Mouse (Mus musculus) midbrain, embryonic 13.5 days (tissue): ENCODE measurements at regions not wholly inside any gene's neighbourhood (a gene's known extent, or its start where the extent isn't known, plus 50 kb on each side); places are given as distances from the start of the nearest gene placed in this dataset.

Experiments used
- ATAC-seq: fragments of 200-750 bp; cut with Nextera tagmentation; 2 replicates; pipeline ENCODE4 v1.8.0; 2017; ENCODE audit warnings: mild to moderate bottlenecking, moderate TSS enrichment, moderate library complexity
- H3K27ac ChIP-seq: fragments of 300-500 bp; sonication (generic); 2 replicates; pipeline ENCODE4 v1.5.1; 2015; ENCODE audit warnings: inconsistent platforms, mild to moderate bottlenecking, moderate library complexity
- H3K27me3 ChIP-seq: fragments of 300-500 bp; sonication (generic); 2 replicates; pipeline ENCODE4 v1.6.1; 2015; ENCODE audit warnings: mild to moderate bottlenecking, inconsistent platforms
- H3K36me3 ChIP-seq: fragments of 300-500 bp; sonication (generic); 2 replicates; pipeline ENCODE4 v1.6.1; 2015; ENCODE audit warnings: mild to moderate bottlenecking, inconsistent platforms
- H3K4me1 ChIP-seq: fragments of 300-500 bp; sonication (generic); replicated peaks from 2 replicates; pipeline ENCODE4 v1.6.1; 2015; ENCODE audit warnings: inconsistent platforms
- H3K4me2 ChIP-seq: fragments of 300-500 bp; sonication (generic); replicated peaks from 2 replicates; pipeline ENCODE4 v1.6.1; 2015; ENCODE audit warnings: moderate library complexity, mild to moderate bottlenecking, inconsistent platforms
- H3K4me3 ChIP-seq: fragments of 300-500 bp; sonication (generic); replicated peaks from 2 replicates; pipeline ENCODE4 v1.5.1; 2015; ENCODE audit warnings: mild to moderate bottlenecking, inconsistent platforms
- H3K9ac ChIP-seq: fragments of 300-500 bp; sonication (generic); replicated peaks from 2 replicates; pipeline ENCODE4 v1.6.1; 2015; ENCODE audit warnings: mild to moderate bottlenecking, inconsistent platforms
- H3K9me3 ChIP-seq: fragments of 300-500 bp; sonication (generic); 2 replicates; pipeline ENCODE4 v1.6.1; 2016; ENCODE audit warnings: mild to moderate bottlenecking, inconsistent platforms
- WGBS: fragments of 180-500 bp; shearing (Covaris S2); methylation state at CpG from one replicate; pipeline ENCODE4 v1.1.7; 2015; 5-methylcytosine and 5-hydroxymethylcytosine counted together

DNA sequence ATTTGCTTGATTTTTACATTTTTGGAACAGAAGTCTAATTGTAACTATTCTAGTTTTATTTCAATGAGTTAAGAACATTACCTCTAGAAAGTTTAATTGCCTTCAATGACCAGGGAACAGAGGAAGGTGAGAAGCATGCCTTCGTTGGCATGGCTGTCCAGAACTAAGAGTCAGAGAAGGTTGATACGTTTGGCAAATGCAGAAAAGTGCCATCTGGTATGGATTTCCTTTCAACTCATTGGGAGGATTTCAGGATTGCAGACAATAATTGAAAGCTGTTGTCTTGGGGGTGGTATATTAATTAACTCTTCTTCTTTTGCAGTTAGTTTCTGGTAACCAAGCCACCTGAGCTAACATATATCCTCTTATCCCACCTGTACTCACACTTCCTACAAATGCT, 489.5 kb upstream of the Etaa1 start:
- 87% methylated on average over 2 of the region's 2 CpGs for WGBS
- H3K9me3 ChIP-seq, result no peaks in the 10 kb centered on the region
- no peak for ATAC-seq
- H3K4me2 ChIP-seq, result no peak overlapping the region
- no peak overlapping the region for H3K27ac ChIP-seq
- H3K9ac ChIP-seq, result no peak overlapping the region
- H3K4me3 ChIP-seq, result no peak overlapping the region
- H3K36me3 ChIP-seq, result no peaks in the 10 kb centered on the region
- H3K27me3 ChIP-seq, result no peaks in the 10 kb centered on the region
- no peaks in the 10 kb centered on the region for H3K4me1 ChIP-seq

- no peaks in the 10 kb centered on the region for H3K27me3 ChIP-seq
- H3K4me3 ChIP-seq, result no peak overlapping the region
- WGBS, result 90% methylated on average over 6 of the region's 6 CpGs
Measured at GRCm38 (mm10) chr11:18437834-18438611, 484.3 kb upstream of the Etaa1 start.

GRCm38 (mm10) chr11:18421076-18421475, 467.4 kb upstream of the Etaa1 start:
- Histone ChIP-seq H3K9me3 (no peaks in the 10 kb centered on the region), H3K27ac (no peak overlapping the region), H3K4me2 (no peak overlapping the region), H3K4me1 (no peaks in the 10 kb centered on the region), H3K27me3 (no peaks in the 10 kb centered on the region), H3K4me3 (no peak overlapping the region), H3K36me3 (no peaks in the 10 kb centered on the region), H3K9ac (no peak overlapping the region)
- 77% methylated on average over 3 of the region's 3 CpGs for WGBS
- no peak for ATAC-seq

More at GRCm38 (mm10) chr11:18437834-18438611, 484.3 kb upstream of the Etaa1 start:
- no peak overlapping the region for H3K9ac ChIP-seq
- H3K36me3 ChIP-seq, result no peaks in the 10 kb centered on the region
- H3K9me3 ChIP-seq, result no peaks in the 10 kb centered on the region
- H3K4me2 ChIP-seq, result no peak overlapping the region
- no peak for ATAC-seq
- H3K27ac ChIP-seq, result no peak overlapping the region
- no peaks in the 10 kb centered on the region for H3K4me1 ChIP-seq

- no peak overlapping the region for H3K4me3 ChIP-seq
- H3K27ac ChIP-seq, result no peak overlapping the region
- WGBS, result 87% methylated on average over 1 of the region's 1 CpGs
- H3K4me2 ChIP-seq, result no peak overlapping the region
- H3K9me3 ChIP-seq, result no peaks in the 10 kb centered on the region
- H3K4me1 ChIP-seq, result no peaks in the 10 kb centered on the region
- H3K9ac ChIP-seq, result no peak overlapping the region
- no peaks in the 10 kb centered on the region for H3K27me3 ChIP-seq
- no peaks in the 10 kb centered on the region for H3K36me3 ChIP-seq
- ATAC-seq, result no peak
Measured at GRCm38 (mm10) chr11:18413769-18414168, 460.1 kb upstream of the Etaa1 start.

- Histone ChIP-seq H3K9me3 (no peaks in the 10 kb centered on the region), H3K4me3 (no peak overlapping the region), H3K27me3 (no peaks in the 10 kb centered on the region), H3K36me3 (no peaks in the 10 kb centered on the region), H3K4me2 (no peak overlapping the region), H3K27ac (no peak overlapping the region), H3K4me1 (no peaks in the 10 kb centered on the region), H3K9ac (no peak overlapping the region)
- ATAC-seq, result no peak
- 83% methylated on average over 8 of the region's 8 CpGs for WGBS
Measured at GRCm38 (mm10) chr11:18408071-18408752, 454.5 kb upstream of the Etaa1 start.

GRCm38 (mm10) chr11:18399561-18399960, 445.9 kb upstream of the Etaa1 start:
- Histone ChIP-seq H3K4me2 (no peak overlapping the region), H3K4me3 (no peak overlapping the region), H3K9ac (no peak overlapping the region), H3K9me3 (no peaks in the 10 kb centered on the region), H3K27me3 (no peaks in the 10 kb centered on the region), H3K4me1 (no peaks in the 10 kb centered on the region), H3K36me3 (no peaks in the 10 kb centered on the region), H3K27ac (no peak overlapping the region)
- no peak for ATAC-seq
- 68% methylated on average over 4 of the region's 4 CpGs for WGBS

DNA sequence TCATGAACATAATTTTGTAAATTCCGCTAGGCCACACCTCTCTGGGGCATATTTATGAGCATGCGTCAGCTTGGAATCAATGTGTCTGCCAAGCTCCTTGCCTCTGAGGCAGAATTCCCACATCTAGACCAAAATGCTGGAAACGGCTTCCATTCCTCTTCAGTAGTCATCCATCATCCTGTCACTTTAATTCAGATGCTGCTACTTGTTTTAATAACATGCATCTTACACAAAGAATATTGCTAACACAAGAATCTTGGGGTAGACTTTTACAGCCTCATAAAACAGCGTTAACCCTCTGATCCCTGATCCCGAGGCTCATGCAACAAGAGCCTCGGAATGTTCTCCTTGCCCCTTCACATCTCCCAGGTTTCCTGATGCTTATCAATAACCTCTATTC, 442.7 kb upstream of the Etaa1 start:
- H3K27ac ChIP-seq, result no peak overlapping the region
- no peaks in the 10 kb centered on the region for H3K9me3 ChIP-seq
- no peaks in the 10 kb centered on the region for H3K36me3 ChIP-seq
- no peak for ATAC-seq
- H3K4me1 ChIP-seq, result no peaks in the 10 kb centered on the region
- H3K4me2 ChIP-seq, result no peak overlapping the region
- H3K4me3 ChIP-seq, result no peak overlapping the region
- no peaks in the 10 kb centered on the region for H3K27me3 ChIP-seq
- 81% methylated on average over 6 of the region's 6 CpGs for WGBS
- H3K9ac ChIP-seq, result no peak overlapping the region

DNA sequence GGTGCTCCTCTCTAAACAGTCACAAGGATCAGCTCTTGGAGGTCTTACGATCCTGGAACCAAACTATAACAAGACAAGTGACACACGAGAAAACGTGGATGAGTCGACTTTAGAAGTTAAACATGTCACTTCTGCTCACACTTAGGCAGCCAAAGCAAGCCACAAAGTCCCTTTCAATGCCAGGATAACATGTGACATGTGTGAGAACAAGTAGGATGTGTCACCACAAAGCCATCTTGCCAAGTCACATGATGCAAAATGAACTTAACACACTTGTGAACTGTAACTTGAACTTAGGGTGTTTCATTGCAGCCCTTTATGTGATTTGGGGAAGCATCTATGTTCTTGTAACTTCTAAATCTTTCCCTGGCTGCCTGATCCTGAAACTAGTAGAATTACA, 442.0 kb upstream of the Etaa1 start:
- no peak for ATAC-seq
- H3K4me3 ChIP-seq, result no peak overlapping the region
- no peak overlapping the region for H3K27ac ChIP-seq
- H3K36me3 ChIP-seq, result no peaks in the 10 kb centered on the region
- no peak overlapping the region for H3K4me2 ChIP-seq
- H3K9ac ChIP-seq, result no peak overlapping the region
- 89% methylated on average over 4 of the region's 4 CpGs for WGBS
- H3K27me3 ChIP-seq, result no peaks in the 10 kb centered on the region
- H3K4me1 ChIP-seq, result no peaks in the 10 kb centered on the region
- H3K9me3 ChIP-seq, result no peaks in the 10 kb centered on the region

GRCm38 (mm10) chr11:18372813-18373332, 419.2 kb upstream of the Etaa1 start:
- Histone ChIP-seq H3K4me3 (no peak overlapping the region), H3K27me3 (no peaks in the 10 kb centered on the region), H3K4me2 (no peak overlapping the region), H3K36me3 (no peaks in the 10 kb centered on the region), H3K27ac (no peak overlapping the region), H3K9me3 (no peaks in the 10 kb centered on the region), H3K4me1 (no peaks in the 10 kb centered on the region), H3K9ac (no peak overlapping the region)
- no peak for ATAC-seq
- 92% methylated on average over 6 of the region's 6 CpGs for WGBS

- Histone ChIP-seq H3K36me3 (no peaks in the 10 kb centered on the region), H3K27me3 (no peaks in the 10 kb centered on the region), H3K4me2 (no peak overlapping the region), H3K9me3 (no peaks in the 10 kb centered on the region), H3K4me1 (no peaks in the 10 kb centered on the region), H3K4me3 (no peak overlapping the region), H3K9ac (no peak overlapping the region), H3K27ac (no peak overlapping the region)
- 10% methylated on average over 3 of the region's 3 CpGs for WGBS
- no peak for ATAC-seq
Measured at GRCm38 (mm10) chr11:18371304-18371703, 417.6 kb upstream of the Etaa1 start.

DNA sequence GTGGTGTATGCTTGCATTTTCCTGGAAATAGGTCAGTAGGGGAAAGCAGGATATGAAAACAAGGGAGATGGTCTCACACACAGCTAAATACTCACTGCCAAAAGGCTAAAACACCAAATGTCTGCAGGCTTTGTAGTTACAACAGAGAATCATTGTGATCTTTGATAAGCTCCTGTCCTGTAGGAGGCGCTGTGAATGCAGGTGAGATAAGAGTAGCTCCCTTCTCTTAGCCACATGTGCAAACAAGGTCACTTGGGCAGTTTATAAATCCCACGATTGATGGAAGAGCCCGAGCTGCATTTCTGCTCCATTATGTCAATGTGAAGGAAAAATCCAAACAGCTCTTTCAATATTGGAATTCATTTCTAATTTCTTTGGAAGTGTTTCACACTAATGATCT, 417.2 kb upstream of the Etaa1 start:
- 18% methylated on average over 3 of the region's 3 CpGs for WGBS
- no peak overlapping the region for H3K4me2 ChIP-seq
- H3K4me3 ChIP-seq, result no peak overlapping the region
- H3K36me3 ChIP-seq, result no peaks in the 10 kb centered on the region
- H3K9me3 ChIP-seq, result no peaks in the 10 kb centered on the region
- H3K9ac ChIP-seq, result no peak overlapping the region
- H3K4me1 ChIP-seq, result no peaks in the 10 kb centered on the region
- H3K27ac ChIP-seq, result no peak overlapping the region
- no peak for ATAC-seq
- H3K27me3 ChIP-seq, result no peaks in the 10 kb centered on the region

GRCm38 (mm10) chr11:18354866-18355265, 401.2 kb upstream of the Etaa1 start:
- Histone ChIP-seq H3K4me1 (no peaks in the 10 kb centered on the region), H3K36me3 (no peaks in the 10 kb centered on the region), H3K9me3 (no peaks in the 10 kb centered on the region), H3K27ac (no peak overlapping the region), H3K4me2 (no peak overlapping the region), H3K27me3 (no peaks in the 10 kb centered on the region), H3K9ac (no peak overlapping the region), H3K4me3 (no peak overlapping the region)
- no peak for ATAC-seq
- WGBS, result 87% methylated on average over 3 of the region's 3 CpGs
